18 mouse cellular contexts compared by ENCODE assay signal in genomic region chr5:4020018-4020417, GRCm38 (mm10).
A peak's percentile ranks its signal among the peaks of the same experiment; 100 is the strongest.
DNase-seq lines count a peak whose midpoint lies in the region; ATAC-seq lines count a peak whose summit lies in the region.
"Had no signal": no experiment of that assay in that cellular context is flagged by ENCODE, and none has a peak within 500 bp of the region (broad histone marks: within the 10 kb centered on the region; RNA-seq: fewer than 3 reads in every experiment).

No protein-coding gene starts in this region.

- H3K4me2 ChIP-seq in liver, embryonic 13.5 days = no peak overlapping the region
- H3K4me2 ChIP-seq in liver, embryonic 11.5 days = no peak overlapping the region
- H3K4me2 ChIP-seq in intestine, embryonic 15.5 days (replicated peaks) = no peak overlapping the region
- H3K4me2 ChIP-seq: embryonic facial prominence, embryonic 13.5 days; forebrain, embryonic 13.5 days; heart, embryonic 12.5 days; hindbrain, embryonic 14.5 days had no signal

- H3K27ac ChIP-seq in liver, embryonic 13.5 days = no peak overlapping the region
- no peak overlapping the region for H3K27ac ChIP-seq in liver, embryonic 11.5 days (ENCODE audit: low read depth, low read length)
- no peak overlapping the region for H3K27ac ChIP-seq in intestine, embryonic 15.5 days
- H3K27ac ChIP-seq: embryonic facial prominence, embryonic 13.5 days; forebrain, embryonic 13.5 days; gastrocnemius, adult 2 months; hindbrain, embryonic 10.5 days; hindbrain, embryonic 14.5 days had no signal

- WGBS in liver, embryonic 13.5 days (ENCODE audit: insufficient replicate concordance) = 50% methylated on average over 1 of the region's 1 CpGs
- WGBS in liver, embryonic 11.5 days = 78% methylated on average over 1 of the region's 1 CpGs
- 69% methylated on average over 1 of the region's 1 CpGs for WGBS in intestine, embryonic 15.5 days

- H3K27me3 ChIP-seq in liver, embryonic 13.5 days = no peaks in the 10 kb centered on the region
- no peaks in the 10 kb centered on the region for H3K27me3 ChIP-seq in liver, embryonic 11.5 days (replicated peaks; ENCODE audit: control insufficient read depth, insufficient read depth, low read length)
- no peaks in the 10 kb centered on the region for H3K27me3 ChIP-seq in intestine, embryonic 15.5 days (replicated peaks)
- H3K27me3 ChIP-seq: CH12.LX; embryonic facial prominence, embryonic 13.5 days; forebrain, embryonic 13.5 days; heart, embryonic 12.5 days had no signal

- H3K4me1 ChIP-seq in liver, embryonic 13.5 days (replicated peaks) = no peaks in the 10 kb centered on the region; the same call in 1 of the 2 replicates
- H3K4me1 ChIP-seq in liver, embryonic 11.5 days (replicated peaks; ENCODE audit: control insufficient read depth, insufficient read depth, low read length) = no peaks in the 10 kb centered on the region
- H3K4me1 ChIP-seq in intestine, embryonic 15.5 days (replicated peaks) = 0 out of 2 replicates have a peak, but pooled peaks cover 8% of the 10 kb centered on the region
- H3K4me1 ChIP-seq: forebrain, embryonic 13.5 days; hindbrain, embryonic 10.5 days had no signal

- H3K4me3 ChIP-seq in liver, embryonic 13.5 days (replicated peaks) = no peak overlapping the region
- H3K4me3 ChIP-seq in liver, embryonic 11.5 days (ENCODE audit: low read depth, low read length) = no peak overlapping the region
- no peak overlapping the region for H3K4me3 ChIP-seq in intestine, embryonic 15.5 days (replicated peaks)
- H3K4me3 ChIP-seq: embryonic facial prominence, embryonic 13.5 days; forebrain, embryonic 13.5 days; gastrocnemius, adult 2 months; heart, embryonic 12.5 days; hindbrain, embryonic 10.5 days had no signal

- DNase-seq in liver, embryonic 13.5 days = no peak
- no peak for DNase-seq in liver, embryonic 11.5 days (ENCODE audit: low spot score)
- no peak for DNase-seq in left cerebral cortex, postnatal 36 days (ENCODE audit: low spot score in 2 of 2)
- DNase-seq in spleen, postnatal 14 days (ENCODE audit: low spot score in 2 of 2) = no peak
- DNase-seq: adrenal gland, adult 8-10 months; cerebellum, adult 11-12 months; cerebellum, adult 9-10 months; cerebellum, postnatal 36 days; gastrocnemius, adult 2 months; gastrocnemius, postnatal 25 days had no signal

- peak; percentile 43; the same call in 1 of the 2 replicates for ATAC-seq in liver, embryonic 13.5 days (ENCODE audit: low read depth)
- ATAC-seq in liver, embryonic 11.5 days (replicated peaks; ENCODE audit: low FRiP score) = no peak
- peak; percentile 50 for ATAC-seq in intestine, embryonic 15.5 days
- peak; percentile 64 for ATAC-seq in megakaryocyte-erythroid progenitor cell, adult 5-6 weeks (replicated peaks; ENCODE audit: low FRiP score, low TSS enrichment, poor library complexity, severe bottlenecking)
- ATAC-seq: forebrain, embryonic 13.5 days had no signal

- intact Hi-C loops in left cerebral cortex, postnatal 36 days (cut with DNase I) = no loop called here

- no peaks in the 10 kb centered on the region for H3K9me3 ChIP-seq in liver, embryonic 13.5 days (replicated peaks)
- H3K9me3 ChIP-seq in liver, embryonic 11.5 days (ENCODE audit: control insufficient read depth, low read length) = no peaks in the 10 kb centered on the region
- no peaks in the 10 kb centered on the region for H3K9me3 ChIP-seq in intestine, embryonic 15.5 days
- H3K9me3 ChIP-seq: embryonic facial prominence, embryonic 13.5 days; forebrain, embryonic 13.5 days; hindbrain, embryonic 10.5 days had no signal

- no peak overlapping the region for H3K9ac ChIP-seq in liver, embryonic 13.5 days
- H3K9ac ChIP-seq in liver, embryonic 11.5 days (ENCODE audit: low read depth, low read length) = no peak overlapping the region
- H3K9ac ChIP-seq in intestine, embryonic 15.5 days = no peak overlapping the region
- H3K9ac ChIP-seq: embryonic facial prominence, embryonic 13.5 days; forebrain, embryonic 13.5 days; heart, embryonic 12.5 days; hindbrain, embryonic 14.5 days had no signal

- peaks cover 6% of the 10 kb centered on the region; the same call in 1 of the 2 replicates for H3K36me3 ChIP-seq in liver, embryonic 13.5 days
- peaks cover 6% of the 10 kb centered on the region; the same call in 1 of the 2 replicates for H3K36me3 ChIP-seq in liver, embryonic 11.5 days (ENCODE audit: control insufficient read depth, insufficient read depth, low read length)
- H3K36me3 ChIP-seq in intestine, embryonic 15.5 days = no peaks in the 10 kb centered on the region
